Mouse (Mus musculus) erythroblast, embryonic 14.5 days (primary cell): ENCODE measurements at regions not wholly inside any gene's neighbourhood (a gene's known extent, or its start where the extent isn't known, plus 50 kb on each side); places are given as distances from the start of the nearest gene placed in this dataset.

Experiments
- GATA1 ChIP-seq: IDR thresholded peaks from 2 replicates; pipeline ENCODE4 v1.6.1; 2012; ENCODE audit warnings: low read length, inconsistent platforms, mixed read lengths
- TAL1 ChIP-seq: IDR thresholded peaks from 3 replicates; pipeline ENCODE4 v1.6.1; 2012; ENCODE audit warnings: low read length, inconsistent platforms, mixed read lengths

- TF ChIP-seq TAL1 (no peak), GATA1 (no peak)
Measured at GRCm38 (mm10) chr13:83742102-83742501, 238.3 kb downstream of the Mef2c start.
